Mouse (Mus musculus) heart, embryonic 15.5 days (tissue): ENCODE results near the gene Zfp871. TPM values are rescaled to one million over a fixed set of nuclear protein-coding genes. Genes with fewer than 3 reads are reported as not detected.
"Not testable (repeated sequence)": the region's sequence is repeated elsewhere in the genome, so short reads cannot be mapped to it uniquely, and the experiment has no call there.

Source experiments
- ATAC-seq: fragments of 200-750 bp; cut with Nextera tagmentation; replicated peaks from 2 replicates; pipeline ENCODE4 v1.8.0; 2017; ENCODE audit warnings: low read depth, moderate TSS enrichment; ENCODE audit not compliant: insufficient number of reproducible peaks, insufficient read depth, low FRiP score
- H3K27ac ChIP-seq: fragments of 300-500 bp; sonication (generic); 2 replicates; pipeline ENCODE4 v1.5.1; 2015; ENCODE audit warnings: mild to moderate bottlenecking, inconsistent platforms
- H3K27me3 ChIP-seq: fragments of 300-500 bp; sonication (generic); 2 replicates; pipeline ENCODE4 v1.6.1; 2015; ENCODE audit warnings: inconsistent platforms
- H3K36me3 ChIP-seq: fragments of 300-500 bp; sonication (generic); 2 replicates; pipeline ENCODE4 v1.6.1; 2015; ENCODE audit warnings: mild to moderate bottlenecking, inconsistent platforms
- H3K4me1 ChIP-seq: fragments of 300-500 bp; sonication (generic); replicated peaks from 2 replicates; pipeline ENCODE4 v1.6.1; 2015; ENCODE audit warnings: inconsistent platforms
- H3K4me2 ChIP-seq: fragments of 300-500 bp; sonication (generic); 2 replicates; pipeline ENCODE4 v1.6.1; 2015; ENCODE audit warnings: inconsistent platforms, mild to moderate bottlenecking, moderate library complexity
- H3K4me3 ChIP-seq: fragments of 300-500 bp; sonication (generic); 2 replicates; pipeline ENCODE4 v1.5.1; 2015; ENCODE audit warnings: mild to moderate bottlenecking, inconsistent platforms
- H3K9ac ChIP-seq: fragments of 300-500 bp; sonication (generic); 2 replicates; pipeline ENCODE4 v1.6.1; 2015; ENCODE audit warnings: mild to moderate bottlenecking, inconsistent platforms
- H3K9me3 ChIP-seq: fragments of 300-500 bp; sonication (generic); replicated peaks from 2 replicates; pipeline ENCODE4 v1.6.1; 2016; ENCODE audit warnings: inconsistent platforms
- WGBS: fragments of 180-500 bp; shearing (Covaris S2); methylation state at CpG from one replicate; pipeline ENCODE4 v1.1.7; 2015; ENCODE audit warnings: mixed read lengths; 5-methylcytosine and 5-hydroxymethylcytosine counted together
- polyA plus RNA-seq: library from polyadenylated mRNA; unstranded; fragments of >200 nt; fragmentation: Nextera tagmentation; extraction: Ambion mirVana; gene quantifications from 2 replicates; pipeline ENCODE4 v1.2.1, GENCODE M21; 2015

Gene Zfp871
- polyA plus RNA-seq, 1 experiment from 2014 or later, result 20.5 TPM

DNA sequence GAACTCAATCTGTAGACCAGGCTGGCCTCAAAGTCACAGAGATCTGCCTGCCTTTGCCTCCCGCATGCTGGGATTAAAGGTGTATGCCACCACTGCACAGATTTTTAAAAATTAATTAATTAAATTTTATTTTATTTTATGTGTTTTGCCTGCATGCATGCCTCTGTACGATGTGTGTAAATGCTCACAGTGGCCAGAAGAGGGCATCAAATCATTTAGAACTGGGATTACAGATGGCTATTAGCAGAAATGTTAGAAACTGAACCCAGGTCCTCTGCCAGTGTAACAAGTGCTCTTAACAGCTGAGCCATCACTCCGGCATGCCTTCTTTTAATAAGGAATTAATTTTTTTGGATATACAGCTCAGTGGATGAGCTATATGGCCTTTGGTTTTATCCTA, 59.1 kb downstream of the Zfp871 start:
- 72% methylated on average over 3 of the region's 3 CpGs for WGBS
- no peak overlapping the region for H3K9ac ChIP-seq
- H3K4me2 ChIP-seq, result no peak overlapping the region

GRCm38 (mm10) chr17:32726360-32726759, 61.7 kb downstream of the Zfp871 start:
- H3K27ac ChIP-seq, H3K36me3 ChIP-seq, H3K9ac ChIP-seq, H3K4me3 ChIP-seq, H3K27me3 ChIP-seq, H3K9me3 ChIP-seq, ATAC-seq, H3K4me2 ChIP-seq, H3K4me1 ChIP-seq: not testable (repeated sequence)

More for the DNA sequence above, 59.1 kb downstream of the Zfp871 start:
- H3K4me3 ChIP-seq, result no peak overlapping the region
- H3K27ac ChIP-seq, result no peak overlapping the region
- no peak for ATAC-seq
- no peaks in the 10 kb centered on the region for H3K9me3 ChIP-seq
- H3K27me3 ChIP-seq, result no peaks in the 10 kb centered on the region
- H3K4me1 ChIP-seq, result no peaks in the 10 kb centered on the region
- H3K36me3 ChIP-seq, result no peaks in the 10 kb centered on the region

- Histone ChIP-seq H3K27me3 (no peaks in the 10 kb centered on the region), H3K9ac (no peak overlapping the region), H3K4me3 (no peak overlapping the region), H3K36me3 (no peaks in the 10 kb centered on the region), H3K9me3 (no peaks in the 10 kb centered on the region), H3K4me2 (no peak overlapping the region), H3K27ac (no peak overlapping the region), H3K4me1 (no peaks in the 10 kb centered on the region)
- WGBS, result 84% methylated on average over 7 of the region's 7 CpGs
- ATAC-seq, result no peak
Measured at GRCm38 (mm10) chr17:32722771-32723170, 65.3 kb downstream of the Zfp871 start.

- not testable (repeated sequence) for H3K27ac ChIP-seq, H3K4me1 ChIP-seq, ATAC-seq, H3K27me3 ChIP-seq, H3K36me3 ChIP-seq, H3K4me2 ChIP-seq, H3K9ac ChIP-seq, H3K4me3 ChIP-seq, H3K9me3 ChIP-seq
- 70% methylated on average over 1 of the region's 1 CpGs for WGBS
Measured at GRCm38 (mm10) chr17:32722151-32722550, 65.9 kb downstream of the Zfp871 start.

Other genes starting within 250 kb of the Zfp871 start
- not detected in 2 replicates for gene Cyp4f37, start 167.0 kb downstream of the Zfp871 start, polyA plus RNA-seq
- not detected in 2 replicates for gene Cyp4f40, start 129.4 kb downstream of the Zfp871 start, polyA plus RNA-seq
- gene Cyp4f15, start 102.7 kb downstream of the Zfp871 start, polyA plus RNA-seq, result 0.19 TPM in 1 of 2 replicates, not detected in the other
- 1.1 and 1.3 TPM in 2 replicates for gene Zfp811, start 21.6 kb upstream of the Zfp871 start, polyA plus RNA-seq
- gene Zfp799, start 42.0 kb upstream of the Zfp871 start, polyA plus RNA-seq, result 6.2 and 8.2 TPM in 2 replicates
- 4.5 and 5.5 TPM in 2 replicates for gene Zfp870, start 103.4 kb upstream of the Zfp871 start, polyA plus RNA-seq
- not detected in 2 replicates for gene Cyp4f14, start 129.1 kb upstream of the Zfp871 start, polyA plus RNA-seq
- gene Cyp4f13, start 159.1 kb upstream of the Zfp871 start, polyA plus RNA-seq, result 10.0 and 11.6 TPM in 2 replicates
- 4.9 and 7.4 TPM in 2 replicates for gene Zfp472, start 177.5 kb upstream of the Zfp871 start, polyA plus RNA-seq
- 6.7 and 8.9 TPM in 2 replicates for gene Zfp952, start 204.8 kb upstream of the Zfp871 start, polyA plus RNA-seq
- gene Zfp763, start 245.1 kb upstream of the Zfp871 start, polyA plus RNA-seq, result 6.0 and 6.2 TPM in 2 replicates